In genomic region chr5:115978255-115978654, GRCm38 (mm10) we compare ENCODE assay signal across 13 mouse cellular contexts. TPM values are rescaled to one million over a fixed set of nuclear protein-coding genes. Genes with fewer than 3 reads are reported as not detected.
DNase-seq lines count a peak whose midpoint lies in the region; ATAC-seq and TF ChIP-seq lines count a peak whose summit lies in the region.
"Had no signal": no experiment of that assay in that cellular context is flagged by ENCODE, and none has a peak within 500 bp of the region (broad histone marks: within the 10 kb centered on the region; RNA-seq: fewer than 3 reads in every experiment).

No protein-coding gene starts in this region.

- H3K4me2 ChIP-seq in heart, embryonic 12.5 days = no peak overlapping the region
- peak overlapping the region; percentile 48; the same call in 1 of the 2 replicates for H3K4me2 ChIP-seq in lung, postnatal 0 days (replicated peaks; ENCODE audit: low read depth, low read length)
- no peak overlapping the region for H3K4me2 ChIP-seq in neural tube, embryonic 15.5 days
- H3K4me2 ChIP-seq: limb, embryonic 13.5 days; neural tube, embryonic 12.5 days had no signal

- H3K36me3 ChIP-seq in heart, embryonic 12.5 days = peaks cover 66% of the 10 kb centered on the region
- no peaks in the 10 kb centered on the region for H3K36me3 ChIP-seq in lung, postnatal 0 days (ENCODE audit: insufficient read depth, low read length)
- H3K36me3 ChIP-seq in neural tube, embryonic 15.5 days = peaks cover 7% of the 10 kb centered on the region; the same call in 1 of the 2 replicates

- H3K27ac ChIP-seq in heart, embryonic 12.5 days (ENCODE audit: poor library complexity, severe bottlenecking) = 0 out of 2 replicates have a peak overlapping the region, but pooled peaks have one; percentile 34
- peak overlapping the region; percentile 86 for H3K27ac ChIP-seq in lung, postnatal 0 days (ENCODE audit: low read length)
- H3K27ac ChIP-seq in neural tube, embryonic 15.5 days (replicated peaks) = peak overlapping the region; percentile 45; the same call in 1 of the 2 replicates
- H3K27ac ChIP-seq: limb, embryonic 13.5 days; neural tube, embryonic 12.5 days had no signal

- no peaks in the 10 kb centered on the region for H3K27me3 ChIP-seq in heart, embryonic 12.5 days (replicated peaks)
- H3K27me3 ChIP-seq in lung, postnatal 0 days (replicated peaks; ENCODE audit: insufficient read depth, low read length) = no peaks in the 10 kb centered on the region
- H3K27me3 ChIP-seq in neural tube, embryonic 15.5 days (replicated peaks) = no peaks in the 10 kb centered on the region
- H3K27me3 ChIP-seq: CH12.LX; limb, embryonic 13.5 days; neural tube, embryonic 12.5 days had no signal

- ATAC-seq in heart, embryonic 12.5 days (ENCODE audit: insufficient number of reproducible peaks, low FRiP score) = no peak
- ATAC-seq in lung, postnatal 0 days = no peak
- no peak for ATAC-seq in neural tube, embryonic 15.5 days (ENCODE audit: low FRiP score)

- TF ChIP-seq EP300 in lung, postnatal 0 days (IDR thresholded peaks at IDR 0.05) = no peak

- TF ChIP-seq CTCF in lung, postnatal 0 days (IDR thresholded peaks at IDR 0.05) = no peak

- 68% methylated on average over 5 of the region's 5 CpGs for WGBS in heart, embryonic 12.5 days
- 55% methylated on average over 5 of the region's 5 CpGs for WGBS in lung, postnatal 0 days
- WGBS in neural tube, embryonic 15.5 days = 68% methylated on average over 5 of the region's 5 CpGs

- no peak overlapping the region for H3K4me3 ChIP-seq in heart, embryonic 12.5 days
- H3K4me3 ChIP-seq in lung, postnatal 0 days (ENCODE audit: low read depth, low read length) = no peak overlapping the region
- no peak overlapping the region for H3K4me3 ChIP-seq in neural tube, embryonic 15.5 days (replicated peaks)
- H3K4me3 ChIP-seq: limb, embryonic 13.5 days; neural tube, embryonic 12.5 days had no signal

- H3K9ac ChIP-seq in heart, embryonic 12.5 days = no peak overlapping the region
- H3K9ac ChIP-seq in lung, postnatal 0 days (replicated peaks; ENCODE audit: low read depth) = no peak overlapping the region
- no peak overlapping the region for H3K9ac ChIP-seq in neural tube, embryonic 15.5 days (replicated peaks)
- H3K9ac ChIP-seq: limb, embryonic 13.5 days; neural tube, embryonic 12.5 days had no signal

- H3K4me1 ChIP-seq in heart, embryonic 12.5 days (replicated peaks) = peaks cover 8% of the 10 kb centered on the region
- peaks cover 10% of the 10 kb centered on the region; the same call in 1 of the 2 replicates for H3K4me1 ChIP-seq in lung, postnatal 0 days (ENCODE audit: insufficient read depth, low read depth, low read length)
- H3K4me1 ChIP-seq in neural tube, embryonic 15.5 days = peaks cover 11% of the 10 kb centered on the region; the same call in 1 of the 2 replicates
- H3K4me1 ChIP-seq: neural tube, embryonic 12.5 days had no signal

- H3K9me3 ChIP-seq in heart, embryonic 12.5 days (replicated peaks) = no peaks in the 10 kb centered on the region
- no peaks in the 10 kb centered on the region for H3K9me3 ChIP-seq in lung, postnatal 0 days (ENCODE audit: low read length)
- H3K9me3 ChIP-seq in neural tube, embryonic 15.5 days (replicated peaks) = no peaks in the 10 kb centered on the region
- H3K9me3 ChIP-seq: limb, embryonic 13.5 days; neural tube, embryonic 12.5 days had no signal

- no peak for DNase-seq in heart, adult 9 months (ENCODE audit: low spot score in 2 of 2)
- no peak for DNase-seq in lung, postnatal 0 days (ENCODE audit: low spot score)
- no peak for DNase-seq in lung, adult 18-20 months
- peak; percentile 16 for DNase-seq in kidney, postnatal 14 days
- no peak for DNase-seq in ovary, adult 18-20 months (ENCODE audit: low spot score)
- no peak for DNase-seq in frontal cortex, postnatal 10 days (ENCODE audit: low spot score in 2 of 2)
- DNase-seq: adrenal gland, adult 8-10 months; thymus, adult 18-20 months had no signal

RNA-seq across cellular contexts. Expression of gene Prkab1, which starts 46.1 kb away (rescaled TPM):
- polyA plus RNA-seq in heart, embryonic 12.5 days (2016; fragmentation: Nextera tagmentation; extraction: Ambion mirVana) = 52.2 and 54.9 TPM in 2 replicates
- 75.1 and 80.6 TPM in 2 replicates for polyA plus RNA-seq in lung, postnatal 0 days (2015; fragmentation: Nextera tagmentation; extraction: Ambion mirVana)
- 50.1 and 53.6 TPM in 2 replicates for polyA plus RNA-seq in neural tube, embryonic 15.5 days (2015; fragmentation: Nextera tagmentation; extraction: Ambion mirVana)

Comparison
In these comparisons a context has a peak if more than half of its experiments do, and no peak if none do; other contexts are left out.
1. H3K27ac ChIP-seq: peak in every context shown above with its lines; median percentile 86 in lung, postnatal 0 days; 45 in neural tube, embryonic 15.5 days; 34 in heart, embryonic 12.5 days.